Mouse (Mus musculus) heart, embryonic 13.5 days (tissue): Measurements from ENCODE around the gene Efr3b. TPM values are rescaled to one million over a fixed set of nuclear protein-coding genes. Genes with fewer than 3 reads are reported as not detected.
"Not testable (repeated sequence)": the region's sequence is repeated elsewhere in the genome, so short reads cannot be mapped to it uniquely, and the experiment has no call there.

Experiments used
- ATAC-seq: fragments of 200-750 bp; cut with Nextera tagmentation; 2 replicates; pipeline ENCODE4 v1.8.0; 2017; ENCODE audit warnings: moderate TSS enrichment; ENCODE audit not compliant: insufficient number of reproducible peaks, low FRiP score, low TSS enrichment; ENCODE audit errors: extremely low read depth
- H3K27ac ChIP-seq: fragments of 300-500 bp; sonication (generic); replicated peaks from 2 replicates; pipeline ENCODE4 v1.5.1; 2015; ENCODE audit warnings: moderate library complexity, mild to moderate bottlenecking, inconsistent platforms
- H3K27me3 ChIP-seq: fragments of 300-500 bp; sonication (generic); replicated peaks from 2 replicates; pipeline ENCODE4 v1.6.1; 2015; ENCODE audit warnings: mild to moderate bottlenecking, inconsistent platforms
- H3K36me3 ChIP-seq: fragments of 300-500 bp; sonication (generic); 2 replicates; pipeline ENCODE4 v1.6.1; 2015; ENCODE audit warnings: mild to moderate bottlenecking, inconsistent platforms
- H3K4me1 ChIP-seq: fragments of 300-500 bp; sonication (generic); 2 replicates; pipeline ENCODE4 v1.6.1; 2015; ENCODE audit warnings: inconsistent platforms
- H3K4me2 ChIP-seq: fragments of 300-500 bp; sonication (generic); 2 replicates; pipeline ENCODE4 v1.6.1; 2015; ENCODE audit warnings: inconsistent platforms, mild to moderate bottlenecking, moderate library complexity
- H3K4me3 ChIP-seq: fragments of 300-500 bp; sonication (generic); 2 replicates; pipeline ENCODE4 v1.5.1; 2015; ENCODE audit warnings: moderate library complexity, mild to moderate bottlenecking, inconsistent platforms
- H3K9ac ChIP-seq: fragments of 300-500 bp; sonication (generic); 2 replicates; pipeline ENCODE4 v1.6.1; 2015; ENCODE audit warnings: inconsistent platforms, mild to moderate bottlenecking, moderate library complexity
- H3K9me3 ChIP-seq: fragments of 300-500 bp; sonication (generic); 2 replicates; pipeline ENCODE4 v1.6.1; 2016; ENCODE audit warnings: inconsistent platforms
- WGBS: fragments of 180-500 bp; shearing (Covaris S2); methylation state at CpG from one replicate; pipeline ENCODE4 v1.1.7; 2015; ENCODE audit warnings: mixed read lengths; 5-methylcytosine and 5-hydroxymethylcytosine counted together
- polyA plus RNA-seq: library from polyadenylated mRNA; unstranded; fragments of >200 nt; fragmentation: Nextera tagmentation; extraction: Ambion mirVana; gene quantifications from 2 replicates; pipeline ENCODE4 v1.2.1, GENCODE M21; 2015

Gene Efr3b
- polyA plus RNA-seq, 1 experiment from 2014 or later, result 6.2 TPM

GRCm38 (mm10) chr12:3944454-3945073 lies 94.2 kb downstream of the Efr3b start:
- WGBS, result 56% methylated on average over 4 of the region's 4 CpGs

GRCm38 (mm10) chr12:3942026-3942425 lies 96.7 kb downstream of the Efr3b start:
- no peak overlapping the region for H3K9ac ChIP-seq
- no peaks in the 10 kb centered on the region for H3K4me1 ChIP-seq
- H3K27me3 ChIP-seq, result no peaks in the 10 kb centered on the region
- H3K36me3 ChIP-seq, result no peaks in the 10 kb centered on the region
- H3K9me3 ChIP-seq, result no peaks in the 10 kb centered on the region
- ATAC-seq, result no peak
- WGBS, result 40% methylated on average over 11 of the region's 11 CpGs
- no peak overlapping the region for H3K27ac ChIP-seq
- H3K4me3 ChIP-seq, result no peak overlapping the region
- H3K4me2 ChIP-seq, result no peak overlapping the region

More at GRCm38 (mm10) chr12:3944454-3945073, 94.2 kb downstream of the Efr3b start:
- H3K36me3 ChIP-seq, result no peaks in the 10 kb centered on the region
- H3K27ac ChIP-seq, result no peak overlapping the region
- H3K4me2 ChIP-seq, result no peak overlapping the region
- ATAC-seq, result no peak
- H3K4me1 ChIP-seq, result no peaks in the 10 kb centered on the region
- no peak overlapping the region for H3K4me3 ChIP-seq
- no peaks in the 10 kb centered on the region for H3K27me3 ChIP-seq
- no peak overlapping the region for H3K9ac ChIP-seq
- H3K9me3 ChIP-seq, result no peaks in the 10 kb centered on the region

DNA sequence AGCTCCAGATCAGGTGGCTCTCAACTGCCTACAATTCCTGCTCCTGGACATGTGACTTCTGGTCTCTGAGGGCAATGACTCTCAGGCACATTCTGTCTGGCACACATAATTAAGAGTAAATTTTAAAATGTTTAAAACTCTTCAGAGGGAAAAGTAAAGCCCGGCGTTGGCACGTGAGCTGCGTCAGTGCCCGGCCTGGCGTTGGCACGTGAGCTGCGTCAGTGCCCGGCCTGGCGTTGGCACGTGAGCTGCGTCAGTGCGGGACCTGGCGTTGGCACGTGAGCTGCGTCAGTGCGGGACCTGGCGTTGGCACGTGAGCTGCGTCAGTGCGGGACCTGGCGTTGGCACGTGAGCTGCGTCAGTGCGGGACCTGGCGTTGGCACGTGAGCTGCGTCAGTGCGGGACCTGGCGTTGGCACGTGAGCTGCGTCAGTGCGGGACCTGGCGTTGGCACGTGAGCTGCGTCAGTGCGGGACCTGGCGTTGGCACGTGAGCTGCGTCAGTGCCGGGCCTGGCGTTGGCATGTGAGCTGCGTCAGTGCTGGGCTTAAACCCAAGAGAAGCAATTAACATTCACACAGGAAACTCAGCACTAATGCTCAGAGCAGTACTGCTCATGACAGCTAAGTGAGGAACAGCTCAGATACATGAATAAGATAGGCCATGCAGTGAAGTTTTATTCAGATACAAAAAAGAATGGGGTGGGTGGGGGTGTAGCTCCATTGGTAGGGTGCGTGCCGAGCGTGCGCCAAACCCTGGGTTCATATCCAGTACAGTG lies 108.4 kb downstream of the Efr3b start:
- ATAC-seq, H3K27me3 ChIP-seq, H3K36me3 ChIP-seq, H3K9ac ChIP-seq, H3K27ac ChIP-seq, H3K4me2 ChIP-seq, H3K9me3 ChIP-seq, H3K4me3 ChIP-seq, H3K4me1 ChIP-seq: not testable (repeated sequence)
- WGBS, result 86% methylated on average over 36 of the region's 47 CpGs

DNA sequence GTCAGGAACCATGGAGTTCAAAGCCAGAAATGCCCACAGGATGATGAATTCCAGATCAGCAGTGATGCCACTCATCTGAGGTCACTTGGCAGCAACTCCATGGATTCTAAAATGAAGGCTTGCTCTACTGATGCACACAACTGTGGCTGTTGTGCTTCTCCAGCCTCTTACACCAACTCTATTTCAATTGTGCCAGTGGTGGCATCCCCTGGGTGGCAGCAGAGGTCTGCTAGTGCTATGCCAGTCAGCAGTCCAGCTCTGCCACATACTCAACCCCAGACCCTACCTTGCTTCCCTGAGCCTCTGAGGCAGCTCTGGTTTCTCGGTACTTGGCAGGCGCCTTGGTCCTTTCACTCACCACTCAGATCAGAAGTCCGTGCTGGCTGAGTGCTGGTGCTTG lies 109.9 kb downstream of the Efr3b start:
- Histone ChIP-seq H3K9ac (no peak overlapping the region), H3K9me3 (no peaks in the 10 kb centered on the region), H3K27ac (no peak overlapping the region), H3K36me3 (no peaks in the 10 kb centered on the region), H3K4me2 (no peak overlapping the region), H3K27me3 (no peaks in the 10 kb centered on the region; the same call in 1 of the 2 replicates), H3K4me3 (no peak overlapping the region), H3K4me1 (peaks cover 9% of the 10 kb centered on the region)
- 35% methylated on average over 3 of the region's 3 CpGs for WGBS
- ATAC-seq, result no peak; the same call in 1 of the 2 replicates

DNA sequence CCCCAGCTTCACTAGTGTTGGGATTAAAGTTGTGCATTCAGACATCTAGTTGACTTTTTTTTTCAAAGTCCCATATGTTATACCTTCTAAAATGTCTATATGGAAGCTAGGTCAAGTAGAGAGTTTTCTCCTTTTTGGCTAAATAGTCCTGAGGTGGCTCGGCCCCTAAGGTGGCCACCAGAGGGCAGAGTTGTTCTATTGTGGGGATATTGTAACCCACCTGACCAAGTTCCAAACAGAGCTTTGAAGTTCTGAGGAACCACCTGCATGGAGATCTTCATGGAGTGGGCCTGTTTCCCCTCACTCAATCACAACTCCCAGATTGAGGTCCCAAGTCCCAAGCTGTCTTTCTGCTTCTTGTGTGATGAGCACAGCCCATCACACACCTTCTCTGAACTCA lies 112.6 kb downstream of the Efr3b start:
- Histone ChIP-seq H3K9me3 (no peaks in the 10 kb centered on the region), H3K9ac (no peak overlapping the region), H3K4me2 (no peak overlapping the region), H3K36me3 (no peaks in the 10 kb centered on the region), H3K27me3 (no peaks in the 10 kb centered on the region; the same call in 1 of the 2 replicates), H3K4me3 (no peak overlapping the region), H3K4me1 (peaks cover 15% of the 10 kb centered on the region), H3K27ac (no peak overlapping the region)
- no peak for ATAC-seq
- WGBS, result 0% methylated on average over 1 of the region's 1 CpGs

DNA sequence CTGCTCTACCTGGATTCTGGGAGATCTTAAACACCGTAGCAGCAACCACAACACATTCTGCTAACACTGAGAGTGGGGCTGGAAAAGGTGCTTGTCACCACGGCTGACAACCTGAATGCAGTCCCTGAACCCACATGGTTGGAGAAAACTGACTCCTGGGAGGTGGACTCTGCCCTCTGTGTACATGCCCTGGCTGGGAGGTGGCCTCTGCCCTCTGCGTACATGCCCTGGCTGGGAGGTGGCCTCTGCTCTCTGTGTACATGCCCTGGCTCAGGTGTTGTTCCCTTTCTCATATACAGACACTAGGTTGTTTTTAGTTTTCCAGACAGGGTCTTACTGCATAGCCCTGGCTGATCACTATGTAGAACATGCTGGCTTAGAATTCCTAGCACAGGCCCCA lies 119.3 kb downstream of the Efr3b start:
- 79% methylated on average over 3 of the region's 3 CpGs for WGBS
- no peak overlapping the region for H3K4me3 ChIP-seq
- no peak overlapping the region for H3K27ac ChIP-seq
- H3K9ac ChIP-seq, result no peak overlapping the region
- no peaks in the 10 kb centered on the region for H3K9me3 ChIP-seq
- H3K36me3 ChIP-seq, result peaks cover 6% of the 10 kb centered on the region
- H3K4me2 ChIP-seq, result no peak overlapping the region
- ATAC-seq, result no peak
- peaks cover 21% of the 10 kb centered on the region for H3K4me1 ChIP-seq
- no peaks in the 10 kb centered on the region for H3K27me3 ChIP-seq

DNA sequence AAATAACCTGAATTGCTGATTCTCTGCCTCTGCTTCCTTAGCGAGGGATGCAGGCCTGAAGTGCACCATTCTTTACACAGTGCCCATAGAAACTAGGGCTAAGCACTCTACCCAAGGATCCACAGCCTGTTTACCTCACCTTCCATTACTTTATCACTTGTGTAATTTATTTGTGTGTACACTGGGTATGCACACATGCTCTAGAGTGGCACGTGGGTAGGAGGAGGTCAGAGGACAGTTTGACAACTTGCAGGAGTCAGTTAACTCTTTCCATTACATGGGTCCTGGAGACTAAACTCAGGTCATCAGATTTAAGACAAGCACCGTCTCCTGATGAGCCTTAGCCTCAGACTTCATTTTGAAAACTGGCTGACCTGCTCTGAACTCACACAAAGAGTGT lies 120.1 kb downstream of the Efr3b start:
- H3K9ac ChIP-seq, result no peak overlapping the region
- H3K9me3 ChIP-seq, result no peaks in the 10 kb centered on the region
- no peak overlapping the region for H3K4me3 ChIP-seq
- 52% methylated on average over 3 of the region's 3 CpGs for WGBS
- peaks cover 21% of the 10 kb centered on the region for H3K4me1 ChIP-seq
- peaks cover 11% of the 10 kb centered on the region for H3K36me3 ChIP-seq
- H3K4me2 ChIP-seq, result no peak overlapping the region
- H3K27ac ChIP-seq, result no peak overlapping the region
- H3K27me3 ChIP-seq, result no peaks in the 10 kb centered on the region
- ATAC-seq, result no peak

DNA sequence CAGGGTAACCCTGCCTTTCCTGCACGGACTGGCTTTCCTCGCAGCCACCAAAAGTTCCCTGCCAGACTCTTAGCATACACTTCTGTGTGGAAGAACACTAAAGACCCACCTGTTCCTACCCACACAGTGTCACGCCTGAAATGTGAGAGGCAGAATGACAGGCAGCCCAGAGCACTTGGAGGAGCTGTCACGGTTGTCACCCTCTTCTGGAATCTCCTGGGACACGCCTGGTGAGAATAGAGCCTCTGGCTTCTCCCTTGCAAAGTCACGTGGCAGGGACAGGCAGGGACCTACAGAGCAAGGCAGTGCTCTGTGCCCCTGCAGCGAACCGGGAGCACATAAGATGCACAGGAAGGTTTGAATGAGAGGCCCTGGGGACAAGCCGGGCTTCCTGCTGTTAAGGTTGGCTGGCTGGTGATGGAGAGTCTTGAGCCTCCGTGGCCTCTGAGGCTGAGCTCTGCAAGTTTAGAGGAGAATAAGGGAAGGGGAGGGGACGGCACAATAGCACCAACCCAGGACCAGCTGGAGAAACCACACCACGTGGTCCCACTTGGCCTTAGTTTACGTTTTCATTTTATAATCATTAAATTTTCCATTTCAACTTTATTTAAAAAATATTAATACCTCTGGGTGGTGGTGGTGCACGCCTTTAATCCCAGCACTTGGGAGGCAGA lies 120.9 kb downstream of the Efr3b start:
- Histone ChIP-seq H3K4me3 (no peak overlapping the region), H3K27me3 (no peaks in the 10 kb centered on the region)

GRCm38 (mm10) chr12:3915852-3916251 lies 122.9 kb downstream of the Efr3b start:
- Histone ChIP-seq H3K9me3 (no peaks in the 10 kb centered on the region), H3K4me3 (no peak overlapping the region), H3K27me3 (no peaks in the 10 kb centered on the region), H3K4me1 (peaks cover 13% of the 10 kb centered on the region), H3K9ac (no peak overlapping the region), H3K36me3 (peaks cover 35% of the 10 kb centered on the region), H3K4me2 (no peak overlapping the region), H3K27ac (no peak overlapping the region)
- ATAC-seq, result no peak
- WGBS, result 72% methylated on average over 3 of the region's 3 CpGs

More for the DNA sequence above, 120.9 kb downstream of the Efr3b start:
- 21% methylated on average over 14 of the region's 14 CpGs for WGBS
- Histone ChIP-seq H3K27ac (no peak overlapping the region), H3K9me3 (no peaks in the 10 kb centered on the region), H3K36me3 (peaks cover 17% of the 10 kb centered on the region), H3K9ac (0 out of 2 replicates have a peak overlapping the region, but pooled peaks have one; percentile 21), H3K4me2 (peak overlapping the region; percentile 36), H3K4me1 (peaks cover 21% of the 10 kb centered on the region)
- peak; percentile 37; the same call in 1 of the 2 replicates for ATAC-seq
